Mouse (Mus musculus) erythroblast, adult 5-6 weeks (primary cell): Measurements from ENCODE around the gene Pask. TPM values are rescaled to one million over a fixed set of nuclear protein-coding genes. Genes with fewer than 3 reads are reported as not detected.

ENCODE experiments used
- ATAC-seq: replicated peaks from 2 replicates; pipeline ENCODE4 v1.8.0; 2016; ENCODE audit warnings: moderate number of reproducible peaks, mild to moderate bottlenecking, moderate TSS enrichment, inconsistent platforms; ENCODE audit not compliant: poor library complexity, low FRiP score, severe bottlenecking
- total RNA-seq, 2 experiments: library from RNA; stranded (forward) in 1 of 2; stranded (reverse) in 1 of 2; fragments of 150-400 nt in 1 of 2; fragments of 200-764, 138-1000 nt in 1 of 2; gene quantifications; 2 replicates each; pipeline versions ENCODE4 v1.2.3 to v1.2.4; 2015 to 2017; ENCODE audit warnings: low replicate concordance in 2 of 2

The Pask gene
- total RNA-seq, 2 experiments from 2014 or later = 11.0 to 14.6 TPM

- ATAC-seq = no peak
Measured at GRCm38 (mm10) chr1:93291591-93291990, 51.7 kb downstream of the Pask start.

DNA sequence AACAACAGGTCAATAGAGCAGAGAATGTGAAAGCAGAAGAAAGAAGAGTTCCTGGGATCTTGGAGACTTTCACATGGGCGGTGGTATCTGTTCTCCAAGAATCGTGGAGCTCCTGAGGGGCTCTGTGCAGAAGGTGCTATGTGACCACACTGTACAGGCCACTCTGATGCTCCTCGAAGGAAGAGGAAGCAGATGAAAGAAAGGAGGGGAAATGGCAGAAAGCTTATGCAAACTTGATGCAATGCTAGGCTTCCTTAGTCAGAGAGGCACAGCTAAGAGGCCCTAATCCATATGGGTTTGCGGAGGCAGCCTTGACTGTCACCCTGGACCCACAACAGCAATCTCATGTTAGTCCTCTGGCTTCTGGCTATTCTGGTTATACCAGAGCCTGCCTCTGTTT, 52.3 kb downstream of the Pask start:
- no peak for ATAC-seq

DNA sequence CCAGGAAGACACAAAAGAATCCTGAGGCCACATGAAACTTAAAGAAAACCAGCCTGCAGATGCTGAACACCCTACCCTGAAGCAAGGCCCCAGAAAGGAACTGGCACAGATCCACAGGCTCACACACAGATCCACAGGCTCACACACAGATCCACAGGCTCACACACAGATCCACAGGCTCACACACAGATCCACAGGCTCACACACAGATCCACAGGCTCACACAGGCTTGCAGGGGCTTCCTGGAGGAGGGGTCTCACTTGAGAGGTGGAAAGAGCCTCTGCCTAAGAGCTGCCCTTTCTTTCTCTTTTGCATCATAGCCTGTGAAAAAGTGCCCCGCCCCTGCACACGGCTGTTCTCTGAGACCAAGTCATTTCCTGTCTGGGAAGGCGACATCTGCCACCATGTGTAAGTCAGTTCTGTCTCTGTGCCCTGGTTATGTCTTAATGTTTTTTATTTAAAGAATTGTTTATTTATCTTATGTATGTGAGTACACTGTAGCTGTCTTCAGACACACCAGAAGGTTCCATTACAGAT, 53.5 kb downstream of the Pask start:
- no peak for ATAC-seq

DNA sequence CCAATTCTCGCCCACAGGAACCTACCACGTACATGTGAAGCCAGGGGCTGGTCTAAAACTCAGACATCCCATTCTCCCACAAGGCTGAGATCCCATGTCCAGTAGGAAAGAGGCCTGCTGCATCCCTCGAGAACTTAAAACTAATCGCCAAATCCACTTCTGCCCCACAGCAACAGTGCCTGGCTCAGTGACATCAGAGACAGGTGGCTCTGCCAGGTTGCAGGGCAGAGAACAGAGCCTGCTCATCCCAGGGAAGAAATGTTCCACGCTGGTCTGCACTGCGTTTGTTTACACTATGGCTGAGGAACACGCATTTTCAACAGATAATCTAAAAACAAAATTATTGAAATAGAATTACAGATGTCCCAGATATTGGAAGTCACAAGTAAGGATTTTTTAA, 66.2 kb downstream of the Pask start:
- no peak for ATAC-seq

GRCm38 (mm10) chr1:93275561-93275960, 67.7 kb downstream of the Pask start:
- no peak for ATAC-seq

- no peak for ATAC-seq
Measured at GRCm38 (mm10) chr1:93272409-93272821, 70.9 kb downstream of the Pask start.

DNA sequence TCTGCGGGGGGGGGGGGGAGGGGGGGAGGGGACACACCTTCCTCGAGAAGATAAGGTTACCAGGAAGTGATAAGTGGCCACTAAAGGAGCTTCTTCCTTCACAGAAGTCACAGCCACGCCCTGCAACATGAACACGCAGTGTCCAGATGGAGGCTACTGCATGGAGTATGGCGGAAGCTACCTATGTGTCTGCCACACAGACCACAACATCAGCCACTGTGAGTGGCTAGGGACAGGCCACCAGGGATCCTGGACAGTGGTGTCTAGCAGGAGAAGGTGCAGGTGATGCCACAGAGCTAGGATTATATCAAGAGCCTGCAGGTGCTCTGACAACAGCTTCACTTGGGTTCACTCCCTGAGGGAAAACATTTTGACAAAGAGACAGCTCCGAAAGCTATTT, 71.5 kb downstream of the Pask start:
- ATAC-seq = no peak

DNA sequence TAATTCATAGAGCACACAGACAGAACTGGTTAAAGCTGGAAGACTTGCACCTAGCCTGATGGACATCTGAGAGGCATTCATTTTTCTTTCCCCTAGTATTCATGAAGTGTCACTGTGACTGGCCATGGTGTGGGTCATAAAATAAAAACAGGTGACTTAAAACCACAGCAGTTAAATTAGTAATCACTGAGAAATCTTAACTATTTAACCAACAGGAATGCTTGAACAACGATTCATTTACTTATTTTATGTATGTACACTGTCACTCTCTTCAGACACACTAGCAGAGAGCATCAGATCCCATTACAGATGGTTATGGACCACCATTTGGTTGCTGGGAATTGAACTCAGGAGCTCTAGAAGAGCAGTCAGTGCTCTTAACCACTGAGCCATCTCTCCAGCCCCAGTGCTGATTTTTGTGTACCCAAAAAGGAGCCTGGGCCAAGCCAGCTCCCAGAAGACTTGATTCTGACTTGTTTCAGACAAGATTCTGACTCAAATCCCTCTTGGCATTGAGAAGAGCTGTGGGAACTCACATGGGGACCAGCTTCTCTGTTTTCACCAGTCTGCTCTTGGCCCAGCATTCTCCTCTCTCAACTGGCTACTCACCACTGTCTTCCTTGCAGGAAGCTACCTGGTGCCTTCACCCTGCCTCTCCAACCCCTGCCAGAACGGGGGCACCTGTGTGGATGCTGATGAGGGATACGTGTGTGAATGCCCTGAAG, 72.6 kb downstream of the Pask start:
- no peak for ATAC-seq

- no peak for ATAC-seq
Measured at GRCm38 (mm10) chr1:93268246-93268645, 75.0 kb downstream of the Pask start.

- no peak for ATAC-seq
Measured at GRCm38 (mm10) chr1:93267207-93267606, 76.1 kb downstream of the Pask start.

Other genes starting within 250 kb of the Pask start
- gene Kif1a, start 241.5 kb downstream of the Pask start, total RNA-seq (2015; ENCODE audit: low replicate concordance) = not detected in 2 replicates
- gene Kif1a, start 241.5 kb downstream of the Pask start, total RNA-seq (2017; ENCODE audit: low replicate concordance) = under 0.01 TPM in 1 of 2 replicates, not detected in the other
- not detected in 2 replicates for gene Agxt, start 208.2 kb downstream of the Pask start, total RNA-seq (2015; ENCODE audit: low replicate concordance)
- not detected in 2 replicates for gene Agxt, start 208.2 kb downstream of the Pask start, total RNA-seq (2017; ENCODE audit: low replicate concordance)
- gene 2310007B03Rik, start 182.5 kb downstream of the Pask start, total RNA-seq (2015; ENCODE audit: low replicate concordance) = not detected in 2 replicates
- gene 2310007B03Rik, start 182.5 kb downstream of the Pask start, total RNA-seq (2017; ENCODE audit: low replicate concordance) = not detected in 2 replicates
- not detected in 2 replicates for gene Crocc2, start 174.8 kb downstream of the Pask start, total RNA-seq (2015; ENCODE audit: low replicate concordance)
- not detected in 2 replicates for gene Crocc2, start 174.8 kb downstream of the Pask start, total RNA-seq (2017; ENCODE audit: low replicate concordance)
- gene Sned1, start 107.6 kb downstream of the Pask start, total RNA-seq (2015; ENCODE audit: low replicate concordance) = 0.63 and 1.7 TPM in 2 replicates
- 0.09 TPM in 1 of 2 replicates, not detected in the other for gene Sned1, start 107.6 kb downstream of the Pask start, total RNA-seq (2017; ENCODE audit: low replicate concordance)
- gene Mterf4, start 37.6 kb downstream of the Pask start, total RNA-seq (2015; ENCODE audit: low replicate concordance) = 7.5 and 8.4 TPM in 2 replicates
- 2.3 and 11.3 TPM in 2 replicates for gene Mterf4, start 37.6 kb downstream of the Pask start, total RNA-seq (2017; ENCODE audit: low replicate concordance)
- 6.3 and 11.0 TPM in 2 replicates for gene Ppp1r7, start 628 bp downstream of the Pask start, total RNA-seq (2015; ENCODE audit: low replicate concordance)
- 4.9 and 12.3 TPM in 2 replicates for gene Ppp1r7, start 628 bp downstream of the Pask start, total RNA-seq (2017; ENCODE audit: low replicate concordance)
- not detected in 2 replicates for gene Ano7, start 30.4 kb upstream of the Pask start, total RNA-seq (2015; ENCODE audit: low replicate concordance)
- gene Ano7, start 30.4 kb upstream of the Pask start, total RNA-seq (2017; ENCODE audit: low replicate concordance) = not detected in 2 replicates
- gene Hdlbp, start 135.3 kb upstream of the Pask start, total RNA-seq (2015; ENCODE audit: low replicate concordance) = 38.5 and 57.5 TPM in 2 replicates
- 37.7 and 44.2 TPM in 2 replicates for gene Hdlbp, start 135.3 kb upstream of the Pask start, total RNA-seq (2017; ENCODE audit: low replicate concordance)
- not detected in 2 replicates for gene Farp2, start 168.6 kb upstream of the Pask start, total RNA-seq (2015; ENCODE audit: low replicate concordance)
- 0.09 and 0.14 TPM in 2 replicates for gene Farp2, start 168.6 kb upstream of the Pask start, total RNA-seq (2017; ENCODE audit: low replicate concordance)